Mouse (Mus musculus) lung, adult 2 months (tissue): ENCODE results near the gene Emx2. TPM values are rescaled to one million over a fixed set of nuclear protein-coding genes. Genes with fewer than 3 reads are reported as not detected.

ENCODE experiments used
- DNase-seq: peaks from one replicate; pipeline ENCODE4 v3.0.0; 2022
- H3K4me1 ChIP-seq: fragments of 200-500 bp; 2 replicates; pipeline ENCODE4 v1.6.1; 2011; ENCODE audit warnings: low read length; ENCODE audit not compliant: control insufficient read depth, insufficient read depth
- H3K4me3 ChIP-seq: fragments of 200-500 bp; replicated peaks from 2 replicates; pipeline ENCODE3; 2011; ENCODE audit warnings: low read depth, mild to moderate bottlenecking, control low read depth, low read length; ENCODE audit errors: extremely low read depth
- CTCF ChIP-seq: fragments of 200-500 bp; IDR thresholded peaks from 2 replicates; pipeline ENCODE4 v1.5.1; 2011; ENCODE audit warnings: mild to moderate bottlenecking, low read length, control low read depth; ENCODE audit not compliant: insufficient read depth
- POLR2A ChIP-seq: fragments of 200-500 bp; IDR thresholded peaks from 2 replicates; pipeline ENCODE4 v1.6.1; 2011; ENCODE audit warnings: low read depth, mild to moderate bottlenecking, control low read depth, low read length, borderline replicate concordance; ENCODE audit errors: extremely low read depth
- WGBS: fragments of 180-500 bp; shearing (Covaris S2); methylation state at CpG from one replicate; pipeline ENCODE4 v1.1.7; 2018; 5-methylcytosine and 5-hydroxymethylcytosine counted together
- polyA plus RNA-seq: library from polyadenylated mRNA; depleted of rRNA; stranded (reverse); fragments of >200 nt; gene quantifications from 2 replicates; pipeline ENCODE4 v1.2.3, GENCODE M21; 2012; rRNA removed

Emx2 gene
- polyA plus RNA-seq, 1 experiment: not detected

DNA sequence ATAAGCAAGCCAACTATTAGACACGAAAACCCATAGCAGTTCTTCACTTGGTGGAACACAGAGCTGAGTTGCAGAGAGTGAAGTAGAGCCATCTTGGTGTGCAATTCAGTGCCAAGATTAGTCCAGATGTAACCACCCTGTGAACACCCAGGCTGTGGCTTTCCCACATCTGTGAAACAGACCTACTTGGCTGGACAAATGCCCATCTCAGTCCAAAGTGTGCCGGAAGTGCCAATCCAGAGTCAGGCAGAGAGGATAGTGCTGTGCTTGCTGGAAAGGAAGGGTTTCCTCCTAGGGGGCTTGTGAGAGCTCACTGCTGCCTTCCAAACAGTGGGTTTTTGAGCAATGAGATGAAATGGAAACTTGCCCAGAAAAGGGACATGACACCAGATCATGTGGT lies 50.7 kb downstream of the Emx2 start:
- TF ChIP-seq CTCF: no peak
- TF ChIP-seq POLR2A: no peak
- no peaks in the 10 kb centered on the region for H3K4me1 ChIP-seq
- H3K4me3 ChIP-seq: no peak overlapping the region
- 87% methylated on average over 2 of the region's 2 CpGs for WGBS
- no peak for DNase-seq

DNA sequence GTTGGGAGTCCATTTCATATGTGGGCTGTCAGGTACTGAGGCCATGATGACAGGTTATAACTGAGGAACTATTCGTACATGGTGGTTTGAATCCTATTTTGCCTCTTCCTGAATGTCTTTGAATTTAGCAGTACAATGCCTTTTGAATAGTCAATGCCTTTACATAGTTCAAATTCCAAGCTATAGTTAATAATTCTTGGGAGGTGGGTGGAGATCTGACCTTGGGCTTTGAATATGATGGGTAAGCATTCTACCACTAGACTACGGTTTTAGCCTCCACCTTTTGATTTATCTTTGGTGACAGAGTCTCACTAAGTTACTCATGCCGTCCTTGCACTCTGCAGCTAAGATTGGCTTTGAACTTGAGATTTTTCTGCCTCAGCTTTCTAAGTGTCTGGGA lies 55.0 kb downstream of the Emx2 start:
- TF ChIP-seq CTCF (no peak), POLR2A (no peak)
- 76% methylated on average over 3 of the region's 3 CpGs for WGBS
- Histone ChIP-seq H3K4me1 (no peaks in the 10 kb centered on the region), H3K4me3 (no peak overlapping the region)
- DNase-seq: no peak

Other genes with a start within 250 kb of the Emx2 start
- not detected in 2 replicates for gene Kcnk18, start 239.2 kb upstream of the Emx2 start, polyA plus RNA-seq
- 0.26 and 0.54 TPM in 2 replicates for gene Slc18a2, start 197.5 kb upstream of the Emx2 start, polyA plus RNA-seq
- gene Rps12-ps3, start 136.1 kb upstream of the Emx2 start, polyA plus RNA-seq: 1,993 and 2,492 TPM in 2 replicates
- 10.0 and 12.3 TPM in 2 replicates for gene Pdzd8, start 112.6 kb upstream of the Emx2 start, polyA plus RNA-seq